Mouse (Mus musculus): ENCODE data around the gene Hs2st1. TPM values are rescaled to one million over a fixed set of nuclear protein-coding genes. Genes with fewer than 3 reads are reported as not detected.

Hs2st1 gene
- polyA plus RNA-seq (2014; fragmentation: Illumina TruSeq; extraction: RNeasy Lipid Tissue Mini Kit (QIAGEN cat#74804); ENCODE audit: low read depth, low replicate concordance), result 24.9 TPM

DNA sequence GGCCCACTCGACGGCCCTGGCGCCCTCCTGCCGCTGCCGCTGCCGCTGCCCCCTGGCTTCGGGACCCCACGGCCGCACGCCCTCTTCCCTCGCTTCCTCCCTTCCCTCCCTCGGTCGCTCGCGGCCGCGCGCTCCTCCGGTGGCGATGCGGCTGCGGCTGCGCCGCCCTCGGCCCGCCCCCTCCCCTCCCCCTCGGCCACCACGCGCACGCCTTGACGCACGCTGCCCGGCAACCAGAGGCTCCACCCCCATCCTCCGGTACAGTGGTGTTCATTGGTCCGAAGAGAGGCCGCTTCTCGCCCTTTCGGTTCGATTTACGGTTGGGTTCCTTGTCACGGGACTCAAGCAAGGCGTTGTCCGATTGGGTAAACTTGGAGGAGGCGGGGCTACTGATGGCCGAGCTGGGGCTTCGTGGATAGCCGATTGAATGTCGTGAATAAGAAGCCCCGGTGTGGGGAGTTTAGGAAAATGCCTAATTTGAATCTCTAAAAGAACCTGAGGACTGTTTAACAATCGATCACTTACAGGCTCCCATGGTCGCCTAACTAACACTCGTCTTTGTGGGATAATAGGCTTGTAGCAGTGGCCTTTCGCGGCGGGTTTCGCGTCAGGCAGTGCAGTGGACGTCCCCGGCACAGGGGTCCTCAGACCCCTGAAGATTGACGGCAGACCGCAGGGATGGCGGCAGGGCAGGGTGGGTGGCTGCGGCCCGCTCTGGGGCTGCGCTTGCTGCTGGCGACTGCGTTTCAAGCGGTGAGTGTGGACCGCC, at the start of gene Hs2st1, which contains the start of gene Selenof:
Hs2st1 (minus strand) TSS at position 135 of the 769 bp plus-strand sequence.
Selenof (plus strand) TSS at position 258 of the 769 bp plus-strand sequence.

Other genes starting within 250 kb of the Hs2st1 start
- 1,155 TPM for gene Selenof, start 123 bp upstream of the Hs2st1 start, polyA plus RNA-seq (2014; fragmentation: Illumina TruSeq; extraction: RNeasy Lipid Tissue Mini Kit (QIAGEN cat#74804); ENCODE audit: low read depth, low replicate concordance)
- gene Sh3glb1, start 150.2 kb upstream of the Hs2st1 start, polyA plus RNA-seq (2014; fragmentation: Illumina TruSeq; extraction: RNeasy Lipid Tissue Mini Kit (QIAGEN cat#74804); ENCODE audit: low read depth, low replicate concordance), result 344 TPM
- gene Clca3a1, start 190.8 kb upstream of the Hs2st1 start, polyA plus RNA-seq (2014; fragmentation: Illumina TruSeq; extraction: RNeasy Lipid Tissue Mini Kit (QIAGEN cat#74804); ENCODE audit: low read depth, low replicate concordance), result 14.6 TPM
- 19.8 TPM for gene Clca3a2, start 249.3 kb upstream of the Hs2st1 start, polyA plus RNA-seq (2014; fragmentation: Illumina TruSeq; extraction: RNeasy Lipid Tissue Mini Kit (QIAGEN cat#74804); ENCODE audit: low read depth, low replicate concordance)

Measured in sigmoid colon, adult 10 weeks (tissue).